In genomic region chr15:77182800-77183199, GRCm38 (mm10) we compare ENCODE assay signal across 11 mouse cellular contexts.
DNase-seq lines count a peak whose midpoint lies in the region; ATAC-seq and TF ChIP-seq lines count a peak whose summit lies in the region.
"Had no signal": no experiment of that assay in that cellular context is flagged by ENCODE, and none has a peak within 500 bp of the region (broad histone marks: within the 10 kb centered on the region; RNA-seq: fewer than 3 reads in every experiment).

No protein-coding gene starts in this region.

- peaks cover 9% of the 10 kb centered on the region for H3K4me1 ChIP-seq in heart, embryonic 11.5 days (ENCODE audit: control insufficient read depth, insufficient read depth, low read length)
- H3K4me1 ChIP-seq in heart, adult 2 months (ENCODE audit: control insufficient read depth, insufficient read depth, low read length): peaks cover 6% of the 10 kb centered on the region
- no peaks in the 10 kb centered on the region for H3K4me1 ChIP-seq in lung, postnatal 0 days (ENCODE audit: insufficient read depth, low read depth, low read length)
- H3K4me1 ChIP-seq in hindbrain, embryonic 14.5 days (replicated peaks; ENCODE audit: control insufficient read depth, insufficient read depth, low read length): peaks cover 4% of the 10 kb centered on the region; the same call in 1 of the 2 replicates

- peaks cover 5% of the 10 kb centered on the region; the same call in 1 of the 2 replicates for H3K79me2 ChIP-seq in heart, adult 2 months (replicated peaks; ENCODE audit: control insufficient read depth, insufficient read depth, low read length)

- no peak overlapping the region for H3K4me2 ChIP-seq in heart, embryonic 11.5 days
- no peak overlapping the region for H3K4me2 ChIP-seq in lung, postnatal 0 days (replicated peaks; ENCODE audit: low read depth, low read length)
- H3K4me2 ChIP-seq in hindbrain, embryonic 14.5 days (replicated peaks): no peak overlapping the region
- H3K4me2 ChIP-seq: forebrain, embryonic 13.5 days had no signal

- ATAC-seq in heart, embryonic 11.5 days (replicated peaks; ENCODE audit: insufficient number of reproducible peaks, low FRiP score, low TSS enrichment): no peak
- ATAC-seq in lung, postnatal 0 days: no peak
- no peak for ATAC-seq in hindbrain, embryonic 14.5 days (ENCODE audit: low FRiP score)
- ATAC-seq: forebrain, embryonic 13.5 days had no signal

- 77% methylated on average over 5 of the region's 5 CpGs for WGBS in heart, embryonic 11.5 days (ENCODE audit: insufficient replicate concordance)
- 32% methylated on average over 5 of the region's 5 CpGs for WGBS in heart, adult 2 months
- WGBS in lung, postnatal 0 days: 60% methylated on average over 5 of the region's 5 CpGs
- WGBS in hindbrain, embryonic 14.5 days: 68% methylated on average over 5 of the region's 5 CpGs

- intact Hi-C loops in heart, adult 2 months (cut with DNase I): no loop called here

- no peak overlapping the region for H3K9ac ChIP-seq in heart, embryonic 11.5 days (ENCODE audit: low read depth, low read length)
- no peak overlapping the region for H3K9ac ChIP-seq in heart, adult 2 months (ENCODE audit: low read depth, low read length)
- H3K9ac ChIP-seq in lung, postnatal 0 days (replicated peaks; ENCODE audit: low read depth): no peak overlapping the region
- H3K9ac ChIP-seq in hindbrain, embryonic 14.5 days: no peak overlapping the region
- H3K9ac ChIP-seq: forebrain, embryonic 13.5 days had no signal

- no peak for TF ChIP-seq EP300 in heart, adult 2 months (IDR thresholded peaks at IDR 0.05; ENCODE audit: insufficient read depth, low read depth, low read length)
- TF ChIP-seq EP300 in lung, postnatal 0 days (IDR thresholded peaks at IDR 0.05): no peak

- no peaks in the 10 kb centered on the region for H3K36me3 ChIP-seq in heart, embryonic 11.5 days (ENCODE audit: control insufficient read depth, insufficient read depth, low read length)
- peaks cover 19% of the 10 kb centered on the region for H3K36me3 ChIP-seq in heart, adult 2 months (ENCODE audit: control insufficient read depth, insufficient read depth, low read length)
- H3K36me3 ChIP-seq in lung, postnatal 0 days (ENCODE audit: insufficient read depth, low read length): no peaks in the 10 kb centered on the region
- H3K36me3 ChIP-seq in hindbrain, embryonic 14.5 days (replicated peaks; ENCODE audit: control insufficient read depth, insufficient read depth): no peaks in the 10 kb centered on the region

- TF ChIP-seq POLR2A in heart, adult 2 months (IDR thresholded peaks at IDR 0.05; ENCODE audit: insufficient read depth, low read depth, low read length): no peak

- no peak overlapping the region for H3K4me3 ChIP-seq in heart, embryonic 11.5 days (ENCODE audit: low read depth, low read length)
- no peak overlapping the region for H3K4me3 ChIP-seq in heart, adult 2 months
- H3K4me3 ChIP-seq in lung, postnatal 0 days (ENCODE audit: low read depth, low read length): no peak overlapping the region
- H3K4me3 ChIP-seq in hindbrain, embryonic 14.5 days (replicated peaks; ENCODE audit: low read length): no peak overlapping the region
- H3K4me3 ChIP-seq: forebrain, embryonic 13.5 days had no signal

- no peak for TF ChIP-seq CTCF in heart, adult 2 months (IDR thresholded peaks at IDR 0.05)
- TF ChIP-seq CTCF in lung, postnatal 0 days (IDR thresholded peaks at IDR 0.05): no peak

- 0 out of 2 replicates have a peak, but pooled peaks cover 3% of the 10 kb centered on the region for H3K9me3 ChIP-seq in heart, embryonic 11.5 days (replicated peaks; ENCODE audit: control insufficient read depth, low read length)
- no peaks in the 10 kb centered on the region for H3K9me3 ChIP-seq in lung, postnatal 0 days (ENCODE audit: low read length)
- no peaks in the 10 kb centered on the region for H3K9me3 ChIP-seq in hindbrain, embryonic 14.5 days (ENCODE audit: control insufficient read depth, low read length)
- H3K9me3 ChIP-seq: forebrain, embryonic 13.5 days had no signal

- H3K27ac ChIP-seq in heart, embryonic 11.5 days (ENCODE audit: low read depth, low read length): peak overlapping the region; percentile 42; the same call in 1 of the 2 replicates
- H3K27ac ChIP-seq in heart, adult 2 months: no peak overlapping the region; the same call in 1 of the 2 replicates
- no peak overlapping the region for H3K27ac ChIP-seq in lung, postnatal 0 days (ENCODE audit: low read length)
- no peak overlapping the region for H3K27ac ChIP-seq in hindbrain, embryonic 14.5 days
- H3K27ac ChIP-seq: forebrain, embryonic 13.5 days had no signal

- no peaks in the 10 kb centered on the region for H3K27me3 ChIP-seq in heart, embryonic 11.5 days (ENCODE audit: control insufficient read depth, insufficient read depth, low read length)
- H3K27me3 ChIP-seq in heart, adult 2 months (ENCODE audit: control insufficient read depth, insufficient read depth, low read length): no peaks in the 10 kb centered on the region
- H3K27me3 ChIP-seq in lung, postnatal 0 days (replicated peaks; ENCODE audit: insufficient read depth, low read length): no peaks in the 10 kb centered on the region
- H3K27me3 ChIP-seq in hindbrain, embryonic 14.5 days (ENCODE audit: control insufficient read depth, insufficient read depth, low read length): no peaks in the 10 kb centered on the region
- H3K27me3 ChIP-seq: forebrain, embryonic 13.5 days had no signal

- DNase-seq in heart, adult 2 months: no peak
- peak; percentile 5 for DNase-seq in lung, postnatal 0 days (ENCODE audit: low spot score)
- no peak for DNase-seq in lung, postnatal 10 days
- DNase-seq in cerebellum, postnatal 10 days: peak; percentile 61 to 73
- peak; percentile 26 to 51 for DNase-seq in kidney, postnatal 36 days
- no peak for DNase-seq in hindbrain, embryonic 14.5 days (ENCODE audit: low spot score)
- DNase-seq in thymus, postnatal 14 days: no peak
- DNase-seq: lung, postnatal 36 days; thymus, adult 2 months had no signal

Comparison
In these comparisons a context has a peak if more than half of its experiments do, and no peak if none do; other contexts are left out.
1. DNase-seq: peak in lung, postnatal 0 days (single experiment), cerebellum, postnatal 10 days (2 of 2) and kidney, postnatal 36 days (2 of 2); none in heart, adult 2 months (0 of 2), lung, postnatal 10 days (single experiment), hindbrain, embryonic 14.5 days (single experiment) and thymus, postnatal 14 days (single experiment).